In the genomic region with DNA sequence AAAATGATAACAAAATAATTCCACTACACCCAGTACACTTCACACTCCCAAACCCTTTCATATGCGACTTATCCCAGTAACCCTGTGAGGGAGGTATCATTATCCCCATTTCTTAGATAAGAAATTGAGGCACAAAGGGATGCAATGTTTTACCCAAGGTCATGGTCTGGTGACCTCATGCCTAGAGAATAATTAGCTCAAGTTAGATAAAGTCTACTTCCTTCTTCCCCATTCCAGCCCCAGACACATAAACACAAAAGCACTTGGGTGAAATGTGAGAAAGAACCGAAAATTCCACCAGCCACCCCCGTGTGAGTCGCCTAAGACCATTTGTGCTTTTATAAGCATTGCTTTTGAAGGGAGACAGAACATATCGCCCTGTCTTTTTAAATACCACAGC, we compare ENCODE assay signal across 13 mouse cellular contexts.
A peak's percentile ranks its signal among the peaks of the same experiment; 100 is the strongest.
DNase-seq lines count a peak whose midpoint lies in the region; ATAC-seq and TF ChIP-seq lines count a peak whose summit lies in the region.
"Had no signal": no experiment of that assay in that cellular context is flagged by ENCODE, and none has a peak within 500 bp of the region (broad histone marks: within the 10 kb centered on the region; RNA-seq: fewer than 3 reads in every experiment).

No protein-coding gene starts in this region.

- no peaks in the 10 kb centered on the region for H3K36me3 ChIP-seq in kidney, embryonic 16.5 days (ENCODE audit: insufficient read depth, low read length)
- H3K36me3 ChIP-seq in small intestine, adult 2 months (ENCODE audit: control insufficient read depth, insufficient read depth, low read length): no peaks in the 10 kb centered on the region
- H3K36me3 ChIP-seq in forebrain, embryonic 10.5 days (replicated peaks): no peaks in the 10 kb centered on the region
- H3K36me3 ChIP-seq: embryonic facial prominence, embryonic 15.5 days; liver, embryonic 13.5 days had no signal

- DNase-seq in heart, adult 11 months: peak; percentile 83
- DNase-seq in heart, postnatal 10 days: no peak
- no peak for DNase-seq in kidney, postnatal 14 days
- DNase-seq in R1 (ENCODE audit: low read depth, low spot score): peak; percentile 46
- DNase-seq in left cerebral cortex, adult 18-20 months (ENCODE audit: low spot score in 2 of 2): no peak
- DNase-seq in forebrain, embryonic 10.5 days (ENCODE audit: extremely low spot score, low spot score): no peak
- DNase-seq: cerebellum, postnatal 14 days; forebrain, postnatal 0 days; kidney, adult 11 months; liver, embryonic 13.5 days had no signal

- H3K9me3 ChIP-seq in kidney, embryonic 16.5 days (ENCODE audit: low read length): no peaks in the 10 kb centered on the region
- no peaks in the 10 kb centered on the region for H3K9me3 ChIP-seq in forebrain, embryonic 10.5 days
- H3K9me3 ChIP-seq: embryonic facial prominence, embryonic 15.5 days; liver, embryonic 13.5 days had no signal

- no peak for ATAC-seq in kidney, embryonic 16.5 days (ENCODE audit: low FRiP score, low TSS enrichment)
- ATAC-seq: forebrain, postnatal 0 days had no signal

- intact Hi-C loops in heart, postnatal 10 days (cut with DNase I): loop anchor here (2.0 kb wide), 1 partner anchor 23 kb away; no protein-coding TSS in a partner anchor

- no peak overlapping the region for H3K4me3 ChIP-seq in kidney, embryonic 16.5 days (ENCODE audit: low read length)
- H3K4me3 ChIP-seq in small intestine, adult 2 months (ENCODE audit: low read depth, low read length): no peak overlapping the region
- H3K4me3 ChIP-seq in forebrain, embryonic 10.5 days: no peak overlapping the region
- H3K4me3 ChIP-seq: embryonic facial prominence, embryonic 15.5 days; liver, embryonic 13.5 days had no signal

- no peaks in the 10 kb centered on the region for H3K27me3 ChIP-seq in kidney, embryonic 16.5 days (ENCODE audit: insufficient read depth, low read length)
- H3K27me3 ChIP-seq in small intestine, adult 2 months (ENCODE audit: control insufficient read depth, insufficient read depth, low read length): no peaks in the 10 kb centered on the region
- peaks cover 28% of the 10 kb centered on the region for H3K27me3 ChIP-seq in forebrain, embryonic 10.5 days (ENCODE audit: poor library complexity, severe bottlenecking)
- H3K27me3 ChIP-seq: embryonic facial prominence, embryonic 15.5 days; liver, embryonic 13.5 days had no signal

- no peak for TF ChIP-seq POLR2A in small intestine, adult 2 months (IDR thresholded peaks at IDR 0.05; ENCODE audit: low read depth, low read length)

- H3K4me1 ChIP-seq in kidney, embryonic 16.5 days (ENCODE audit: insufficient read depth, low read length): peaks cover 36% of the 10 kb centered on the region
- peaks cover 2% of the 10 kb centered on the region; the same call in 1 of the 2 replicates for H3K4me1 ChIP-seq in small intestine, adult 2 months (ENCODE audit: control insufficient read depth, insufficient read depth, insufficient read length, low read length)
- peaks cover 57% of the 10 kb centered on the region for H3K4me1 ChIP-seq in forebrain, embryonic 10.5 days

- peak overlapping the region; percentile 58 for H3K27ac ChIP-seq in kidney, embryonic 16.5 days (ENCODE audit: low read length)
- H3K27ac ChIP-seq in small intestine, adult 2 months (ENCODE audit: insufficient read depth, low read depth, low read length): peak overlapping the region; percentile 61
- H3K27ac ChIP-seq in forebrain, embryonic 10.5 days: no peak overlapping the region
- H3K27ac ChIP-seq: embryonic facial prominence, embryonic 15.5 days; liver, embryonic 13.5 days had no signal

- H3K4me2 ChIP-seq in kidney, embryonic 16.5 days (replicated peaks; ENCODE audit: low read depth, low read length): no peak overlapping the region
- H3K4me2 ChIP-seq: embryonic facial prominence, embryonic 15.5 days; liver, embryonic 13.5 days had no signal

- 30% methylated on average over 5 of the region's 5 CpGs for WGBS in kidney, embryonic 16.5 days
- WGBS in small intestine, adult 2 months: 18% methylated on average over 5 of the region's 5 CpGs
- WGBS in forebrain, embryonic 10.5 days: 61% methylated on average over 5 of the region's 5 CpGs

- H3K9ac ChIP-seq in kidney, embryonic 16.5 days (replicated peaks; ENCODE audit: low read length): no peak overlapping the region
- H3K9ac ChIP-seq: embryonic facial prominence, embryonic 15.5 days; forebrain, postnatal 0 days; liver, embryonic 13.5 days had no signal

- no peak for TF ChIP-seq CTCF in small intestine, adult 2 months (IDR thresholded peaks at IDR 0.05; ENCODE audit: extremely low read depth, insufficient read length, insufficient replicate concordance, low read depth, low read length)

Comparison
In these comparisons a context has a peak if more than half of its experiments do, and no peak if none do; other contexts are left out.
1. DNase-seq: peak in heart, adult 11 months (single experiment) and R1 (single experiment); none in heart, postnatal 10 days (0 of 2), kidney, postnatal 14 days (single experiment), left cerebral cortex, adult 18-20 months (0 of 2) and forebrain, embryonic 10.5 days (single experiment).